Mouse (Mus musculus): ENCODE results near the gene Zfpm1.

- TF ChIP-seq CTCF (IDR thresholded peaks at IDR 0.05; ENCODE audit: insufficient read depth, low read length) (no peak), POLR2A (IDR thresholded peaks at IDR 0.05; ENCODE audit: borderline replicate concordance, extremely low read depth, low read depth, low read length) (no peak)
Measured at GRCm38 (mm10) chr8:122306660-122307399, 24.9 kb downstream of the Zfpm1 start.

Measured in lung, adult 2 months (tissue).